Mouse (Mus musculus) embryonic facial prominence, embryonic 15.5 days (tissue): ENCODE measurements around the gene Cse1l. TPM values are rescaled to one million over a fixed set of nuclear protein-coding genes. Genes with fewer than 3 reads are reported as not detected.

ENCODE experiments used
- ATAC-seq: fragments of 200-750 bp; cut with Nextera tagmentation; 2 replicates; pipeline ENCODE4 v1.8.0; 2017; ENCODE audit warnings: low read depth, moderate TSS enrichment; ENCODE audit not compliant: insufficient number of reproducible peaks, low FRiP score, low TSS enrichment
- H3K27ac ChIP-seq: fragments of 300-500 bp; sonication (generic); replicated peaks from 2 replicates; pipeline ENCODE4 v1.5.1; 2015; ENCODE audit warnings: mild to moderate bottlenecking, inconsistent platforms
- H3K27me3 ChIP-seq: fragments of 300-500 bp; sonication (generic); 2 replicates; pipeline ENCODE4 v1.6.1; 2015; ENCODE audit warnings: inconsistent platforms
- H3K36me3 ChIP-seq: fragments of 300-500 bp; sonication (generic); 2 replicates; pipeline ENCODE4 v1.6.1; 2015; ENCODE audit warnings: mild to moderate bottlenecking, inconsistent platforms
- H3K4me1 ChIP-seq: fragments of 300-500 bp; sonication (generic); 2 replicates; pipeline ENCODE4 v1.6.1; 2015; ENCODE audit warnings: inconsistent platforms
- H3K4me2 ChIP-seq: fragments of 300-500 bp; sonication (generic); replicated peaks from 2 replicates; pipeline ENCODE4 v1.6.1; 2015; ENCODE audit warnings: mild to moderate bottlenecking, inconsistent platforms
- H3K4me3 ChIP-seq: fragments of 300-500 bp; sonication (generic); replicated peaks from 2 replicates; pipeline ENCODE4 v1.5.1; 2015; ENCODE audit warnings: mild to moderate bottlenecking, inconsistent platforms
- H3K9ac ChIP-seq: fragments of 300-500 bp; sonication (generic); 2 replicates; pipeline ENCODE4 v1.6.1; 2015; ENCODE audit warnings: inconsistent platforms
- H3K9me3 ChIP-seq: fragments of 300-500 bp; sonication (generic); replicated peaks from 2 replicates; pipeline ENCODE4 v1.6.1; 2016; ENCODE audit warnings: inconsistent platforms
- WGBS: fragments of 180-500 bp; shearing (Covaris S2); methylation state at CpG from one replicate; pipeline ENCODE4 v1.1.7; 2015; 5-methylcytosine and 5-hydroxymethylcytosine counted together
- polyA plus RNA-seq: library from polyadenylated mRNA; unstranded; fragments of >200 nt; fragmentation: Nextera tagmentation; extraction: Ambion mirVana; gene quantifications from 2 replicates; pipeline ENCODE4 v1.2.1, GENCODE M21; 2015

Cse1l gene
- polyA plus RNA-seq, 1 experiment from 2014 or later: 92.2 TPM

- ATAC-seq: no peak
- Histone ChIP-seq H3K4me2 (no peak overlapping the region), H3K27ac (peak overlapping the region; percentile 71), H3K4me1 (peaks cover 10% of the 10 kb centered on the region; the same call in 1 of the 2 replicates), H3K36me3 (peaks cover 14% of the 10 kb centered on the region; the same call in 1 of the 2 replicates), H3K9me3 (no peaks in the 10 kb centered on the region), H3K27me3 (no peaks in the 10 kb centered on the region), H3K9ac (no peak overlapping the region), H3K4me3 (no peak overlapping the region)
- 66% methylated on average over 7 of the region's 7 CpGs for WGBS
Observed at GRCm38 (mm10) chr2:166885066-166885465, 20.8 kb upstream of the Cse1l start.

GRCm38 (mm10) chr2:166885619-166886018 lies 20.2 kb upstream of the Cse1l start:
- Histone ChIP-seq H3K36me3 (peaks cover 14% of the 10 kb centered on the region; the same call in 1 of the 2 replicates), H3K27ac (no peak overlapping the region), H3K4me2 (no peak overlapping the region), H3K4me3 (no peak overlapping the region), H3K27me3 (no peaks in the 10 kb centered on the region), H3K4me1 (peaks cover 10% of the 10 kb centered on the region; the same call in 1 of the 2 replicates), H3K9me3 (no peaks in the 10 kb centered on the region), H3K9ac (no peak overlapping the region)
- 58% methylated on average over 10 of the region's 10 CpGs for WGBS
- ATAC-seq: no peak

GRCm38 (mm10) chr2:166886231-166886630 lies 19.6 kb upstream of the Cse1l start:
- H3K4me3 ChIP-seq: no peak overlapping the region
- H3K36me3 ChIP-seq: peaks cover 17% of the 10 kb centered on the region; the same call in 1 of the 2 replicates
- H3K4me1 ChIP-seq: peaks cover 10% of the 10 kb centered on the region; the same call in 1 of the 2 replicates
- no peak overlapping the region for H3K27ac ChIP-seq
- H3K9me3 ChIP-seq: no peaks in the 10 kb centered on the region
- H3K9ac ChIP-seq: no peak overlapping the region
- WGBS: 75% methylated on average over 3 of the region's 3 CpGs
- ATAC-seq: no peak
- H3K27me3 ChIP-seq: no peaks in the 10 kb centered on the region
- H3K4me2 ChIP-seq: no peak overlapping the region

GRCm38 (mm10) chr2:166887816-166888215 lies 18.0 kb upstream of the Cse1l start:
- H3K27ac ChIP-seq: no peak overlapping the region
- WGBS: 39% methylated on average over 11 of the region's 11 CpGs
- H3K4me3 ChIP-seq: no peak overlapping the region

GRCm38 (mm10) chr2:166891366-166891880 lies 14.4 kb upstream of the Cse1l start:
- ATAC-seq: no peak
- no peak overlapping the region for H3K9ac ChIP-seq
- H3K27me3 ChIP-seq: no peaks in the 10 kb centered on the region
- H3K4me2 ChIP-seq: no peak overlapping the region
- H3K4me1 ChIP-seq: no peaks in the 10 kb centered on the region
- H3K27ac ChIP-seq: no peak overlapping the region
- WGBS: 70% methylated on average over 9 of the region's 9 CpGs
- H3K9me3 ChIP-seq: no peaks in the 10 kb centered on the region
- H3K4me3 ChIP-seq: no peak overlapping the region
- H3K36me3 ChIP-seq: peaks cover 39% of the 10 kb centered on the region

More at GRCm38 (mm10) chr2:166887816-166888215, 18.0 kb upstream of the Cse1l start:
- Histone ChIP-seq H3K36me3 (peaks cover 26% of the 10 kb centered on the region), H3K9me3 (no peaks in the 10 kb centered on the region), H3K4me1 (peaks cover 10% of the 10 kb centered on the region; the same call in 1 of the 2 replicates), H3K4me2 (no peak overlapping the region), H3K27me3 (no peaks in the 10 kb centered on the region), H3K9ac (no peak overlapping the region)
- peak; percentile 63; the same call in 1 of the 2 replicates for ATAC-seq

GRCm38 (mm10) chr2:166892158-166892680 lies 13.6 kb upstream of the Cse1l start:
- Histone ChIP-seq H3K27me3 (no peaks in the 10 kb centered on the region), H3K36me3 (peaks cover 38% of the 10 kb centered on the region), H3K9ac (no peak overlapping the region), H3K4me1 (no peaks in the 10 kb centered on the region), H3K4me3 (no peak overlapping the region), H3K9me3 (no peaks in the 10 kb centered on the region), H3K4me2 (no peak overlapping the region), H3K27ac (no peak overlapping the region)
- 86% methylated on average over 8 of the region's 8 CpGs for WGBS
- ATAC-seq: no peak

- no peaks in the 10 kb centered on the region for H3K4me1 ChIP-seq
- H3K4me3 ChIP-seq: no peak overlapping the region
- no peaks in the 10 kb centered on the region for H3K9me3 ChIP-seq
- H3K9ac ChIP-seq: no peak overlapping the region
- H3K36me3 ChIP-seq: peaks cover 38% of the 10 kb centered on the region
- 93% methylated on average over 5 of the region's 5 CpGs for WGBS
- H3K4me2 ChIP-seq: no peak overlapping the region
- no peak for ATAC-seq
- H3K27ac ChIP-seq: no peak overlapping the region
- H3K27me3 ChIP-seq: no peaks in the 10 kb centered on the region
Observed at GRCm38 (mm10) chr2:166893036-166893435, 12.8 kb upstream of the Cse1l start.

- H3K9ac ChIP-seq: no peak overlapping the region
- ATAC-seq: no peak
- WGBS: 77% methylated on average over 13 of the region's 13 CpGs
- H3K4me1 ChIP-seq: no peaks in the 10 kb centered on the region
- H3K36me3 ChIP-seq: peaks cover 33% of the 10 kb centered on the region
- no peaks in the 10 kb centered on the region for H3K27me3 ChIP-seq
- no peak overlapping the region for H3K4me3 ChIP-seq
- H3K27ac ChIP-seq: no peak overlapping the region
- no peaks in the 10 kb centered on the region for H3K9me3 ChIP-seq
- H3K4me2 ChIP-seq: no peak overlapping the region
Observed at GRCm38 (mm10) chr2:166896368-166896767, 9.5 kb upstream of the Cse1l start.

GRCm38 (mm10) chr2:166896974-166897373 lies 8.9 kb upstream of the Cse1l start:
- ATAC-seq: no peak
- Histone ChIP-seq H3K4me3 (no peak overlapping the region), H3K27me3 (no peaks in the 10 kb centered on the region), H3K9ac (no peak overlapping the region), H3K4me1 (no peaks in the 10 kb centered on the region), H3K36me3 (peaks cover 27% of the 10 kb centered on the region), H3K4me2 (no peak overlapping the region), H3K27ac (no peak overlapping the region), H3K9me3 (no peaks in the 10 kb centered on the region)
- WGBS: 83% methylated on average over 12 of the region's 12 CpGs

- no peak overlapping the region for H3K4me3 ChIP-seq
- H3K4me1 ChIP-seq: no peaks in the 10 kb centered on the region
- no peak for ATAC-seq
- H3K9me3 ChIP-seq: no peaks in the 10 kb centered on the region
- H3K36me3 ChIP-seq: peaks cover 8% of the 10 kb centered on the region
- no peak overlapping the region for H3K4me2 ChIP-seq
- no peaks in the 10 kb centered on the region for H3K27me3 ChIP-seq
- WGBS: 72% methylated on average over 2 of the region's 2 CpGs
- no peak overlapping the region for H3K9ac ChIP-seq
- H3K27ac ChIP-seq: no peak overlapping the region
Observed at GRCm38 (mm10) chr2:166899161-166899560, 6.7 kb upstream of the Cse1l start.

- 72% methylated on average over 3 of the region's 3 CpGs for WGBS
- no peak for ATAC-seq
Observed at GRCm38 (mm10) chr2:166899746-166900145, 6.1 kb upstream of the Cse1l start.

More at GRCm38 (mm10) chr2:166899746-166900145, 6.1 kb upstream of the Cse1l start:
- H3K4me2 ChIP-seq: no peak overlapping the region
- H3K27ac ChIP-seq: no peak overlapping the region
- no peaks in the 10 kb centered on the region for H3K4me1 ChIP-seq
- H3K27me3 ChIP-seq: no peaks in the 10 kb centered on the region
- H3K36me3 ChIP-seq: peaks cover 3% of the 10 kb centered on the region; the same call in 1 of the 2 replicates
- H3K9ac ChIP-seq: no peak overlapping the region
- H3K9me3 ChIP-seq: no peaks in the 10 kb centered on the region
- no peak overlapping the region for H3K4me3 ChIP-seq
